ENCODE assay signal across 8 mouse cellular contexts in the genomic region with DNA sequence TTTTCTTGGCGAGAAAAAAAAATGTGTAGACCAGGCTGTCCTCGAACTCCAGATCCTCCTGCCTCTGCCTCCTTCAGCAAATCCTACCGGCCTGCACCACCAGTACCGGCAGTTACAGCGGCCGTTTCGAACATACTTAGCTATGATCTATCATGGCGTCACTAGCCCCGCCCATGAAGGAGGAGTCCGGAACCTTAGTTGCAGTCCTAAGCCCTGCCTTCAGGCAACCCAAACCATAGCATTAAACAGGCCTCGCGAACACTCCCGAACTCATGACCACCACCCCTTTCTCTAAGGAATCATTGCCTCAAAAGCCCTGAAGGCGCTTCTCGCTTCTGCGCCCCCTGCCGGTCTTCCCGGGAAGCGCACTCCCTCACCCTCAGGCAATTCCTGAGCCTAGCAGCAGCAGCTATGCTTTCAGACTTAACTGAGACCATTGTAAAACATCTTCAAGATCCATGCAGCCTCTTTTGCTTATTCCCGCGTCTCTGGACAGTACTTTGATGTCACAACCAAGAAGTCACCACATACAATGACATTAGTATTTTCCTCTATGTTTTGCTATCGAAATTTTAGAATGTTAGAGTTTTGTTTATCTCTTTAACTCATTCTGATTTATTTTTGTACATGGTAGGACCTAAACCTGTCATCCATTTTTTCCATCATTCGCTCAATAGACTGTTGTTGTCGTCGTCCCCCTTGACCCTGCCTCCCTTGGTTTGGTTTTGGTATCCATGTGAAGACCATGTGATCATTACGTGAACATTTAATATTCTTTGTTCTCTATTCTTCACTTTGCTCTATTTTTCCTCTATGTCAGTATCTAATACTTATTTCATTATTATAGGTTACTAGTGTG. TPM values are rescaled to one million over a fixed set of nuclear protein-coding genes. Genes with fewer than 3 reads are reported as not detected.
DNase-seq lines count a peak whose midpoint lies in the region; ATAC-seq and TF ChIP-seq lines count a peak whose summit lies in the region.

No protein-coding gene starts in this region.

- no peaks in the 10 kb centered on the region for H3K9me3 ChIP-seq in kidney, embryonic 14.5 days (ENCODE audit: control insufficient read depth, low read length)
- no peaks in the 10 kb centered on the region for H3K9me3 ChIP-seq in limb, embryonic 15.5 days

- H3K36me3 ChIP-seq in kidney, embryonic 14.5 days (ENCODE audit: control insufficient read depth, insufficient read depth, low read length), result no peaks in the 10 kb centered on the region
- H3K36me3 ChIP-seq in limb, embryonic 15.5 days, result no peaks in the 10 kb centered on the region

- peak overlapping the region; percentile 55 for H3K4me2 ChIP-seq in kidney, embryonic 14.5 days (replicated peaks; ENCODE audit: low read depth, low read length)
- peak overlapping the region; percentile 62 for H3K4me2 ChIP-seq in limb, embryonic 15.5 days

- TF ChIP-seq CTCF in bone marrow macrophage, adult 2 months (IDR thresholded peaks at IDR 0.05; ENCODE audit: low read depth, low read length), result peak; percentile 61
- peak; percentile 86 for TF ChIP-seq CTCF in embryonic fibroblast, embryonic 13.5 days (IDR thresholded peaks at IDR 0.05; ENCODE audit: borderline replicate concordance, insufficient read depth, low read length)

- WGBS in kidney, embryonic 14.5 days, result 7% methylated on average over 26 of the region's 26 CpGs
- WGBS in limb, embryonic 15.5 days, result 7% methylated on average over 26 of the region's 26 CpGs

- H3K27me3 ChIP-seq in kidney, embryonic 14.5 days (ENCODE audit: control insufficient read depth, insufficient read depth, low read length), result no peaks in the 10 kb centered on the region
- H3K27me3 ChIP-seq in limb, embryonic 15.5 days, result no peaks in the 10 kb centered on the region

- peak overlapping the region; percentile 58; the same call in 1 of the 2 replicates for H3K9ac ChIP-seq in kidney, embryonic 14.5 days (ENCODE audit: low read depth, low read length)
- 0 out of 2 replicates have a peak overlapping the region, but pooled peaks have one; percentile 42 for H3K9ac ChIP-seq in limb, embryonic 15.5 days

- peak; percentile 95 for ATAC-seq in kidney, embryonic 14.5 days (ENCODE audit: low FRiP score, low TSS enrichment)
- ATAC-seq in limb, embryonic 15.5 days (ENCODE audit: insufficient number of reproducible peaks, low FRiP score, low TSS enrichment, low read depth), result peak; percentile 94

- H3K4me3 ChIP-seq in bone marrow macrophage, adult 2 months (ENCODE audit: insufficient read depth, low read length), result peak overlapping the region; percentile 46
- H3K4me3 ChIP-seq in embryonic fibroblast, embryonic 13.5 days (ENCODE audit: insufficient read depth, low read length), result peak overlapping the region; percentile 45; the same call in 1 of the 2 replicates
- H3K4me3 ChIP-seq in kidney, embryonic 14.5 days (ENCODE audit: low read length), result peak overlapping the region; percentile 52
- H3K4me3 ChIP-seq in limb, embryonic 15.5 days, result peak overlapping the region; percentile 47

- no peak overlapping the region for H3K27ac ChIP-seq in bone marrow macrophage, adult 2 months (ENCODE audit: insufficient read depth, low read depth, low read length)
- H3K27ac ChIP-seq in embryonic fibroblast, embryonic 13.5 days (ENCODE audit: insufficient read depth, low read length), result no peak overlapping the region
- no peak overlapping the region for H3K27ac ChIP-seq in kidney, embryonic 14.5 days (ENCODE audit: low read depth, low read length)
- H3K27ac ChIP-seq in limb, embryonic 15.5 days, result 0 out of 2 replicates have a peak overlapping the region, but pooled peaks have one; percentile 47

- no peak for TF ChIP-seq POLR2A in bone marrow macrophage, adult 2 months (IDR thresholded peaks at IDR 0.05; ENCODE audit: borderline replicate concordance, low read depth, low read length)
- TF ChIP-seq POLR2A in embryonic fibroblast, embryonic 13.5 days (IDR thresholded peaks at IDR 0.05; ENCODE audit: low read depth, low read length), result peak; percentile 25; the same call in 1 of the 2 replicates

- peak; percentile 98 for DNase-seq in A20 (ENCODE audit: low read depth, low spot score)
- DNase-seq in heart, adult 9 months (ENCODE audit: low spot score in 2 of 2), result peak; percentile 95 to 96
- peak; percentile 87 to 97 for DNase-seq in monocyte, adult 2 months (ENCODE audit: low read depth in 1 of 2, low spot score in 2 of 2)
- peak; percentile 91 to 93 for DNase-seq in spleen, postnatal 36 days (ENCODE audit: low spot score in 2 of 2)

- H3K4me1 ChIP-seq in bone marrow macrophage, adult 2 months (ENCODE audit: control insufficient read depth, insufficient read depth, low read length), result peaks cover 3% of the 10 kb centered on the region
- H3K4me1 ChIP-seq in embryonic fibroblast, embryonic 13.5 days (ENCODE audit: control insufficient read depth, insufficient read depth, low read length), result no peaks in the 10 kb centered on the region
- H3K4me1 ChIP-seq in kidney, embryonic 14.5 days (ENCODE audit: control insufficient read depth, insufficient read depth, low read length), result no peaks in the 10 kb centered on the region
- H3K4me1 ChIP-seq in limb, embryonic 15.5 days, result peaks cover 5% of the 10 kb centered on the region; the same call in 1 of the 2 replicates

RNA-seq across cellular contexts. Expression of gene Klrb1c, which starts 14.2 kb away (rescaled TPM):
- polyA plus RNA-seq in bone marrow macrophage, adult 2 months (2012; ENCODE audit: insufficient read depth, insufficient read length, missing spikeins), result not detected in 2 replicates
- polyA plus RNA-seq in embryonic fibroblast, embryonic 13.5 days (2011; ENCODE audit: insufficient read length, low read depth, missing spikeins), result not detected in 2 replicates
- polyA plus RNA-seq in kidney, embryonic 14.5 days (2014; fragmentation: Nextera tagmentation; extraction: Ambion mirVana), result 0.61 TPM in 1 of 2 replicates, not detected in the other
- polyA plus RNA-seq in limb, embryonic 15.5 days (2015; fragmentation: Nextera tagmentation; extraction: Ambion mirVana), result 0.07 TPM in 1 of 2 replicates, not detected in the other

RNA-seq across cellular contexts. Expression of gene Gm44511, which starts 22.9 kb away (rescaled TPM):
- not detected in 2 replicates for polyA plus RNA-seq in bone marrow macrophage, adult 2 months (2012; ENCODE audit: insufficient read depth, insufficient read length, missing spikeins)
- not detected in 2 replicates for polyA plus RNA-seq in embryonic fibroblast, embryonic 13.5 days (2011; ENCODE audit: insufficient read length, low read depth, missing spikeins)
- polyA plus RNA-seq in kidney, embryonic 14.5 days (2014; fragmentation: Nextera tagmentation; extraction: Ambion mirVana), result not detected in 2 replicates
- polyA plus RNA-seq in limb, embryonic 15.5 days (2015; fragmentation: Nextera tagmentation; extraction: Ambion mirVana), result not detected in 2 replicates

RNA-seq across cellular contexts. Expression of gene Klrb1b, which starts 22.9 kb away (rescaled TPM):
- polyA plus RNA-seq in bone marrow macrophage, adult 2 months (2012; ENCODE audit: insufficient read depth, insufficient read length, missing spikeins), result not detected in 2 replicates
- polyA plus RNA-seq in embryonic fibroblast, embryonic 13.5 days (2011; ENCODE audit: insufficient read length, low read depth, missing spikeins), result not detected in 2 replicates
- not detected in 2 replicates for polyA plus RNA-seq in kidney, embryonic 14.5 days (2014; fragmentation: Nextera tagmentation; extraction: Ambion mirVana)
- 0.11 and 0.18 TPM in 2 replicates for polyA plus RNA-seq in limb, embryonic 15.5 days (2015; fragmentation: Nextera tagmentation; extraction: Ambion mirVana)
